Mouse (Mus musculus) heart, embryonic 11.5 days (tissue): ENCODE results near the gene Vmn2r36. TPM values are rescaled to one million over a fixed set of nuclear protein-coding genes. Genes with fewer than 3 reads are reported as not detected.
"Not testable (repeated sequence)": the region's sequence is repeated elsewhere in the genome, so short reads cannot be mapped to it uniquely, and the experiment has no call there.

Source experiments
- ATAC-seq: fragments of 200-750 bp; cut with Nextera tagmentation; replicated peaks from 2 replicates; pipeline ENCODE4 v1.8.0; 2017; ENCODE audit warnings: moderate library complexity; ENCODE audit not compliant: insufficient number of reproducible peaks, low FRiP score, low TSS enrichment
- H3K27ac ChIP-seq: fragments of 300-500 bp; sonication (generic); 2 replicates; pipeline ENCODE4 v1.5.1; 2014; ENCODE audit warnings: mild to moderate bottlenecking, low read depth, low read length
- H3K27me3 ChIP-seq: fragments of 300-500 bp; sonication (generic); 2 replicates; pipeline ENCODE4 v1.6.1; 2014; ENCODE audit warnings: mild to moderate bottlenecking, low read length, mixed read lengths; ENCODE audit not compliant: control insufficient read depth, insufficient read depth
- H3K36me3 ChIP-seq: fragments of 300-500 bp; sonication (generic); 2 replicates; pipeline ENCODE4 v1.6.1; 2014; ENCODE audit warnings: mild to moderate bottlenecking, low read length, moderate library complexity, mixed read lengths; ENCODE audit not compliant: control insufficient read depth, insufficient read depth
- H3K4me1 ChIP-seq: fragments of 300-500 bp; sonication (generic); 2 replicates; pipeline ENCODE4 v1.6.1; 2014; ENCODE audit warnings: low read length; ENCODE audit not compliant: control insufficient read depth, insufficient read depth
- H3K4me2 ChIP-seq: fragments of 300-500 bp; sonication (generic); 2 replicates; pipeline ENCODE4 v1.6.1; 2014; ENCODE audit warnings: mild to moderate bottlenecking, moderate library complexity
- H3K4me3 ChIP-seq: fragments of 300-500 bp; sonication (generic); 2 replicates; pipeline ENCODE4 v1.5.1; 2014; ENCODE audit warnings: low read depth, low read length
- H3K9ac ChIP-seq: fragments of 300-500 bp; sonication (generic); 2 replicates; pipeline ENCODE4 v1.6.1; 2014; ENCODE audit warnings: mild to moderate bottlenecking, low read depth, low read length, moderate library complexity
- H3K9me3 ChIP-seq: fragments of 300-500 bp; sonication (generic); replicated peaks from 2 replicates; pipeline ENCODE4 v1.6.1; 2016; ENCODE audit warnings: low read length; ENCODE audit not compliant: control insufficient read depth
- WGBS: fragments of 180-500 bp; shearing (Covaris S2); extraction: QIAGEN DNeasy Blood & Tissue Kit; methylation state at CpG from one replicate; pipeline ENCODE4 v1.1.7; 2014; ENCODE audit not compliant: insufficient replicate concordance; 5-methylcytosine and 5-hydroxymethylcytosine counted together
- polyA plus RNA-seq: library from polyadenylated mRNA; unstranded; fragments of >200 nt; fragmentation: Nextera tagmentation; extraction: Ambion mirVana; gene quantifications from 2 replicates; pipeline ENCODE4 v1.2.1, GENCODE M21; 2014

Gene Vmn2r36
- not detected in 2 replicates for polyA plus RNA-seq

DNA sequence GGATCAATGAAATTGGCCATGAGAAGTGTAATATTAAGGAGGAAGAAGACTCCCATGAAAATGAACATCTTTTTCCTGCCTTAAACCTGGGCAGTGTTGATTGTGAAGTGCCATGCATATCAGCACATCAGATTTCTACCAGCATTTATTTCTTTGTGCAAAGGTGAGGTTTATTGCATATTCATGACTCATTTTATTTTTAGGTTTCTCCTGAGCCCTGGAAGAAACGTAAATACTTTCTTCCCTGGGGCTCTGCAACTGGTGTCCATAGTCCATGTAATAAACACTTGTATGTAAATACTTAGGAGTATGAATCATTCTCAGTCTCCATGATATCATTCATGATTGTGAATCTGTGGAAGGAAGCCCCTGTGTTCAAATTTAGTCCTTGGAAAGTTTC, at the start of gene Vmn2r36:
Gene Vmn2r36, minus strand, starts transcription at position 101 of the 400 bp plus-strand sequence.
- not testable (repeated sequence) for H3K36me3 ChIP-seq, H3K4me1 ChIP-seq, H3K27me3 ChIP-seq, ATAC-seq, H3K4me3 ChIP-seq, H3K9ac ChIP-seq, H3K4me2 ChIP-seq, H3K9me3 ChIP-seq, H3K27ac ChIP-seq
- no CpG with 5 or more reads among the region's 1 CpGs for WGBS

Other genes with a start within 250 kb of the Vmn2r36 start
- not detected in 2 replicates for gene Vmn2r34, start 213.0 kb downstream of the Vmn2r36 start, polyA plus RNA-seq
- not detected in 2 replicates for gene Vmn2r35, start 82.6 kb downstream of the Vmn2r36 start, polyA plus RNA-seq